Mouse (Mus musculus) cerebellum, adult 2 months (tissue): ENCODE measurements around the gene 4933407L21Rik.

Experiments
- CTCF ChIP-seq: fragments of 200-500 bp; IDR thresholded peaks from 2 replicates; pipeline ENCODE4 v1.5.1; 2011; ENCODE audit warnings: low read depth, mild to moderate bottlenecking, control low read depth, low read length, moderate library complexity, borderline replicate concordance; ENCODE audit not compliant: insufficient read depth
- POLR2A ChIP-seq: fragments of 200-500 bp; IDR thresholded peaks from 2 replicates; pipeline ENCODE4 v1.6.1; 2011; ENCODE audit warnings: low read length, control low read depth, borderline replicate concordance; ENCODE audit not compliant: insufficient read depth

DNA sequence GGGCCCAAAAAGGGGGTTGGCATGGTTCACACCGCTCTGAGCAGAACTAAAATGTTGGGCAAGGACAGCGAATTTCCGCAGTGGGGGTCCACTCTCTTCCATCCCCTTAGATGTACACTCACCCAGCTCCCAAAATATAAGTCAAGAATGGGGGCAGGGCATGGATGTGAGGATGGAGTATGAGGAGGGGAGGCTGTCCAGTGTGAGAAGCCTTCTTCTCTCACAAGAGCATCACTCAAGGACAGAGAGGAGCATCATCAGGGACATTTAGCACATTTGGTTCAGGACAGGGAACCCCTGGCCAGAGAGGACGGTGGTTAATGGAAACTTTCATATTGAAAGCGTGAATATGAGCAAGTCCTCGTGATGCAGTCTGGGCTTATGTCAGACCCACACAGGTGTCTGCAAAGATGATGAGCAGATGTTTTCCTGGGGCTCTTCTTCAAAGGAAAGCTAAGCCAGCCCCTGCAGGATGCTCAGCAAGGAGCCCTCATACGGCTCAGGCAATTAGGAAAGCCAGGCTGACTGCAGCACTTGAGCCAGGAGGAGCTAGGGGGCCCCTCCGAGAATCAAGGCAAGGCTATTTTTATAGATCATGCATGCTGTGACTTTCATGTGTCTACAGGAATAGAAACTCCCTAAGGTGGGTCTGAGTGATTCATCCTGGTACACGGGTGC, 29.8 kb downstream of the 4933407L21Rik start:
- no peak for TF ChIP-seq CTCF
- TF ChIP-seq POLR2A = no peak
